Mouse (Mus musculus) midbrain, embryonic 13.5 days (tissue): ENCODE data around the gene Rabep2. TPM values are rescaled to one million over a fixed set of nuclear protein-coding genes. Genes with fewer than 3 reads are reported as not detected.

ENCODE experiments used
- ATAC-seq: fragments of 200-750 bp; cut with Nextera tagmentation; 2 replicates; pipeline ENCODE4 v1.8.0; 2017; ENCODE audit warnings: mild to moderate bottlenecking, moderate TSS enrichment, moderate library complexity
- H3K27ac ChIP-seq: fragments of 300-500 bp; sonication (generic); 2 replicates; pipeline ENCODE4 v1.5.1; 2015; ENCODE audit warnings: inconsistent platforms, mild to moderate bottlenecking, moderate library complexity
- H3K27me3 ChIP-seq: fragments of 300-500 bp; sonication (generic); 2 replicates; pipeline ENCODE4 v1.6.1; 2015; ENCODE audit warnings: mild to moderate bottlenecking, inconsistent platforms
- H3K36me3 ChIP-seq: fragments of 300-500 bp; sonication (generic); 2 replicates; pipeline ENCODE4 v1.6.1; 2015; ENCODE audit warnings: mild to moderate bottlenecking, inconsistent platforms
- H3K4me1 ChIP-seq: fragments of 300-500 bp; sonication (generic); replicated peaks from 2 replicates; pipeline ENCODE4 v1.6.1; 2015; ENCODE audit warnings: inconsistent platforms
- H3K4me2 ChIP-seq: fragments of 300-500 bp; sonication (generic); replicated peaks from 2 replicates; pipeline ENCODE4 v1.6.1; 2015; ENCODE audit warnings: moderate library complexity, mild to moderate bottlenecking, inconsistent platforms
- H3K4me3 ChIP-seq: fragments of 300-500 bp; sonication (generic); replicated peaks from 2 replicates; pipeline ENCODE4 v1.5.1; 2015; ENCODE audit warnings: mild to moderate bottlenecking, inconsistent platforms
- H3K9ac ChIP-seq: fragments of 300-500 bp; sonication (generic); replicated peaks from 2 replicates; pipeline ENCODE4 v1.6.1; 2015; ENCODE audit warnings: mild to moderate bottlenecking, inconsistent platforms
- H3K9me3 ChIP-seq: fragments of 300-500 bp; sonication (generic); 2 replicates; pipeline ENCODE4 v1.6.1; 2016; ENCODE audit warnings: mild to moderate bottlenecking, inconsistent platforms
- WGBS: fragments of 180-500 bp; shearing (Covaris S2); methylation state at CpG from one replicate; pipeline ENCODE4 v1.1.7; 2015; 5-methylcytosine and 5-hydroxymethylcytosine counted together
- polyA plus RNA-seq: library from polyadenylated mRNA; unstranded; fragments of >200 nt; fragmentation: Nextera tagmentation; extraction: Ambion mirVana; gene quantifications from 2 replicates; pipeline ENCODE4 v1.2.1, GENCODE M21; 2015

Rabep2 gene
- polyA plus RNA-seq, 1 experiment from 2014 or later: 23.7 TPM

DNA sequence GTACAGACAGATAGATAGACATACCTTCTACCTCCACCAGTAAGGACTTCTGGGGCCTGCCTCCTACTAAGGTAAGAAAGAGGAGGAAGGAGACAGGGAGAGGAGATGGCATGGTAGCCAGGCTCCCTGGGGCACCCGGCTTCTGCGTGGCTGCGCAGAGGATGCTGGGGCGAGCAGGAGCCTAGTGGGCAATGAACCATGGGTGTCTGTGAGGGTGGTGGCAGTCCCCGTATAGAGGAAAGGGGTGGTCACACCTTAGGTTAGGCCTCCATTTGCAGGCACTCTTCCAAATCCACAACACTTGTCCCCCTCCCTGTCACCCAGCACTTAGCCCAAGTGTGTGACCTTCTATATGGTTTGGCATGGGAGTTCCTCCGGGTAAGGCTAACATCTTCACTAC is 13.8 kb upstream of the Rabep2 start, which contains the start of gene Cd19:
Gene Cd19 (minus strand): TSS at position 165 of the 400 bp plus-strand sequence.
- Histone ChIP-seq H3K9me3 (no peaks in the 10 kb centered on the region), H3K4me2 (no peak within 1 kb of the TSS), H3K4me3 (no peak within 1 kb of the TSS), H3K27me3 (no peaks in the 10 kb centered on the region), H3K27ac (no peak within 1 kb of the TSS), H3K9ac (no peak within 1 kb of the TSS), H3K36me3 (no peaks in the 10 kb centered on the region), H3K4me1 (no peaks in the 10 kb centered on the region; the same call in 1 of the 2 replicates)
- 88% methylated on average over 6 of the region's 6 CpGs for WGBS
- ATAC-seq: no peak

DNA sequence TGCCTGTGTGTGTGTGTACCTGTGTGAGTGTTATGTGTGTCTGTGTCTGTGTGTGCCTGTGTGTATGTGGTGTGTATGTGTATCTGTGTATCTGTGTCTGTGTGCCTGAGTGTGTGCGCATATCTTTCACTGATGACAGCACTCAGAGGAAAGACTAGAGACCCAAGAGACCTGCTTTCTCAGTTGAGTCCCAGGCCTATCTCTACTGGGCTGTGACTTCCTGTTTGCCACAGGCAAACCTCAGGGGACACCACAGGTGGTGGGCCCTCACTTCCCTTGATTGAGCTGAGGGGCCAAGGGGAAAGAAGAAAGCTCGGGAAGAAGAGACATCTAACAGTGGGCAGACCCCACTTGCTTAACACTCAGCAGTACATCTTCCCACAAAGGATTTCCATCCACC is 11.9 kb upstream of the Rabep2 start:
- Histone ChIP-seq H3K4me3 (no peak overlapping the region), H3K9ac (no peak overlapping the region), H3K36me3 (no peaks in the 10 kb centered on the region), H3K4me1 (no peaks in the 10 kb centered on the region; the same call in 1 of the 2 replicates), H3K27me3 (no peaks in the 10 kb centered on the region), H3K9me3 (no peaks in the 10 kb centered on the region), H3K27ac (no peak overlapping the region), H3K4me2 (no peak overlapping the region)
- 44% methylated on average over 2 of the region's 2 CpGs for WGBS
- no peak for ATAC-seq

DNA sequence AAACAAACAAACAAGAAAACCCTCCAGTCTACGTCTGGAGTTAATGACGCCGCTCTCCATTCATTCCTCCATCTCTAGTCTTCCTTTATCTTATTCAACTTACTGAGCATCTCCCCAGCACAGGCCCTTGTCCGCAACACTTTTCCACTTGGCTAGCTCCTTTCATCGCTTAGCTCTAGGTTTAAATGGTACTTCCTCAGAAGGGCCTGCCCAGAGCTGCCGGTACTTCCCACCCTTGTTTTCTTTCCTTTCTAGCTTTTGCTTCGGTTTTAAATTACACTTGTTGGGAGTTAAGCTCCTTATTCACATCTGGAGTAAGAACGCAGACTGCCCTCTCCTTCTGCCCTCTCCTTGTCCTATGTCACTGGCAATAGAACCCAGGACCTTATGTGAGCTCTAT is 11.5 kb upstream of the Rabep2 start:
- no peak for ATAC-seq
- Histone ChIP-seq H3K9me3 (no peaks in the 10 kb centered on the region), H3K9ac (no peak overlapping the region), H3K4me3 (no peak overlapping the region), H3K27ac (no peak overlapping the region), H3K27me3 (no peaks in the 10 kb centered on the region), H3K36me3 (no peaks in the 10 kb centered on the region), H3K4me2 (no peak overlapping the region), H3K4me1 (no peaks in the 10 kb centered on the region; the same call in 1 of the 2 replicates)
- WGBS: 6% methylated on average over 8 of the region's 8 CpGs

DNA sequence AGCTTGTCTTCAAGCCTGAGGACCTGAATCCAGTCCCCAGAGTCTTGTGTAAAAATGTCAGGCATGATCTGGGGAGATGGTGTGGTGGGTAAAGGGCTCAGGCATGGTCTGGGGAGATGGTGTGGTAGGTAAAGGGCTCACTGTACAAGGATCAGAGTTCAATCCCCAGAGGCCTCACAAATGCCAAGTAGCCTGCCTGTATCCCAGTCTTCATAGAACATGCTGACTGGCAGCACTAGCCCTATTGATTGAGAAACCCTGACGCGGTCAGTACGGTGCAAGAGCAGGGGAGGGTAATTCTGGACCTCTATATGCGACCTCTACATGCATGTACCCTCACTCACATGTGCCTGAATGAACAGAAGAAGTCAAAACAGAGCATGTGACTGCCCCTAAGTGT is 11.0 kb upstream of the Rabep2 start:
- no peaks in the 10 kb centered on the region for H3K9me3 ChIP-seq
- H3K27me3 ChIP-seq: no peaks in the 10 kb centered on the region
- no peaks in the 10 kb centered on the region for H3K36me3 ChIP-seq
- no peak overlapping the region for H3K4me2 ChIP-seq
- 70% methylated on average over 4 of the region's 4 CpGs for WGBS
- ATAC-seq: no peak
- no peak overlapping the region for H3K9ac ChIP-seq
- H3K4me1 ChIP-seq: no peaks in the 10 kb centered on the region; the same call in 1 of the 2 replicates
- H3K4me3 ChIP-seq: no peak overlapping the region
- H3K27ac ChIP-seq: no peak overlapping the region

DNA sequence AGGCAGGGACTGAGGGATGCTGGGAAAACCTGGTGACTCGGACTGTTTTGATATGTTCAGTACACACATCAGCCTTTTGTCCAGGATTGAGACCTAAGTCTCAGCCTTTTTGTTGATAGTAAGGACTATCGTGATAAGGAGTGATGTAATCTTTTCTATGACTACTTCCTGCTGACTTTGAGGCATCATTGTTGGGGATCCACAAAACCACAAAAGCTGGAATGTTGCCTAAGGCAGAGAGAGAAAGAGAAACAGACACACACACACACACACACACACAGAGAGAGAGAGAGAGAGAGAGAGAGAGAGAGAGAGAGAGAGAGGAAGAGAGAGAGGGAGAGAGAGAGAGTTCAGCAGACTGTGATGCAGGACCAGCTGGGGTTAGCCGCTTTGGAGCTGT is 10.1 kb upstream of the Rabep2 start:
- no peaks in the 10 kb centered on the region for H3K27me3 ChIP-seq
- no peak for ATAC-seq
- no peaks in the 10 kb centered on the region; the same call in 1 of the 2 replicates for H3K4me1 ChIP-seq
- H3K9me3 ChIP-seq: no peaks in the 10 kb centered on the region
- H3K27ac ChIP-seq: no peak overlapping the region
- H3K4me3 ChIP-seq: no peak overlapping the region
- H3K4me2 ChIP-seq: no peak overlapping the region
- no peak overlapping the region for H3K9ac ChIP-seq
- WGBS: 63% methylated on average over 3 of the region's 3 CpGs
- no peaks in the 10 kb centered on the region for H3K36me3 ChIP-seq

DNA sequence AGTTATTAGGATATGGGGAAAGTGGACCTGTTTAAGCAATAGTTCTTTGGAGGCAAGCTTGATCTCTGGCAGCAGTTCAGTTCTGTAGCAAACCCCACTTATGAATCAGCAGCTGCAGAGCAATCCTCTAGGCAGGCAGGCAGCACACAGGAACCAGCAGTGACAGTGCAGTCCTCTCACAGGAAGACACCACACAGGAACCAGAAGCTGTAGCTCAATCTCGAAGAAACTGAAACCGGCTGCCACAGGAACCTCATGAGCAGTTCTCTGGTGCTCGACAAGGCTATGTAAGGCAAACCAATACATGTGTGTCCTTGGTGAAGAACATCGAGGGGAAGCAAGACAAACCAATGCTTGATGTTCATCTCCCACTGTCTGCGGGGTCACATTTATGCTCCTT is 6.8 kb upstream of the Rabep2 start:
- Histone ChIP-seq H3K9ac (no peak overlapping the region), H3K4me3 (no peak overlapping the region), H3K36me3 (no peaks in the 10 kb centered on the region), H3K27ac (no peak overlapping the region), H3K4me2 (no peak overlapping the region), H3K27me3 (no peaks in the 10 kb centered on the region), H3K9me3 (no peaks in the 10 kb centered on the region), H3K4me1 (no peaks in the 10 kb centered on the region)
- no peak for ATAC-seq
- 84% methylated on average over 5 of the region's 5 CpGs for WGBS

DNA sequence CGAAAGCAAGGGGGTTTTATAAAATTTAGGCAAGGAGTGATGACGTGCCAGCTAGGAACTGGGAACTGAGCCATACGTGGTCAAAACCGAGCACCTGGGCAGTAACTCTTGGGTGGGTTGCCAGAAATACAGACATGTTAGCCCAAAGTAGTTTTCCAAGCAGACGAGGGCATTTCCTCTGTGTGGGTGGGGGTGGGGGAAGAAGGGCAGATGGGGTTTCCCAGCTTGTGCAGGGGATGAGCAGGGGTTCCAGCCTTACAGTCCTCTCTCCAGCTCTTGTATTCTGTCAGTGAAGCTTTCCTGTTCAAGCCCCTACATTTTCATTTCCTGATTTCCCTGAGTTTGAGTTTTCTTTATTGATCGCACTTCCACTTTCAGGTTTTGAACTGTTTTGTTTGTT is 4.4 kb upstream of the Rabep2 start:
- no peak overlapping the region for H3K4me3 ChIP-seq
- no peak overlapping the region for H3K9ac ChIP-seq
- H3K9me3 ChIP-seq: no peaks in the 10 kb centered on the region
- H3K27ac ChIP-seq: no peak overlapping the region
- 88% methylated on average over 6 of the region's 6 CpGs for WGBS
- no peak overlapping the region for H3K4me2 ChIP-seq
- H3K4me1 ChIP-seq: peaks cover 13% of the 10 kb centered on the region
- H3K36me3 ChIP-seq: no peaks in the 10 kb centered on the region
- no peak for ATAC-seq
- H3K27me3 ChIP-seq: no peaks in the 10 kb centered on the region

DNA sequence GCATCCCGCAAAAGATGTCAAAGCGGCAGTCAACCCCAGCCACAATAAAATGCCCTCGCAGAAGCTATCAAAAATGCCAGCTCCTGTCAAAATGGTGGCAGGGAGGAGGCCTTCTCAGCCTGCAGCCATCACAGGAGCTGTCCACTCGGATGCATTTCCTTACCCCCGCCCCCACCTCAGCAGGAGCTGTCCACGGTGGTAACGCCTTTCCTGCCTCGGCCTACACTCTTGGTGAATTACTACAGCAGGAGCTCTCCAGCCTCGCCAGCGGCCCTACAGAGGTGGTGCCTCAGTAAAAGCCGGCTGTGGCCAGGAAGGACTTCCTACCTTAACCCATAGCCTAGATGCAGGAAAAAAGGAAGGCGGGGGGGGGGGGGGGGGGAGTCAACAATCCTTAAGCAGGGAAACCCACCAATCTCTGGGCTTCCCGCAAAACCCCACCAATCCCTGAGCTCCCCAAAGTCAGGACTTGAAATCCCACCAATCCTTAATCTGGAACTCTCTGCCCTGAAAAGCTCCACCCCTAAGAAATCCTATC is 1.2 kb upstream of the Rabep2 start:
- H3K27me3 ChIP-seq: no peaks in the 10 kb centered on the region
- no peak overlapping the region for H3K9ac ChIP-seq
- no peaks in the 10 kb centered on the region for H3K9me3 ChIP-seq
- peaks cover 22% of the 10 kb centered on the region for H3K4me1 ChIP-seq
- no peaks in the 10 kb centered on the region for H3K36me3 ChIP-seq
- no peak overlapping the region for H3K27ac ChIP-seq
- 64% methylated on average over 12 of the region's 13 CpGs for WGBS
- H3K4me2 ChIP-seq: peak overlapping the region; percentile 64
- H3K4me3 ChIP-seq: no peak overlapping the region
- no peak for ATAC-seq

DNA sequence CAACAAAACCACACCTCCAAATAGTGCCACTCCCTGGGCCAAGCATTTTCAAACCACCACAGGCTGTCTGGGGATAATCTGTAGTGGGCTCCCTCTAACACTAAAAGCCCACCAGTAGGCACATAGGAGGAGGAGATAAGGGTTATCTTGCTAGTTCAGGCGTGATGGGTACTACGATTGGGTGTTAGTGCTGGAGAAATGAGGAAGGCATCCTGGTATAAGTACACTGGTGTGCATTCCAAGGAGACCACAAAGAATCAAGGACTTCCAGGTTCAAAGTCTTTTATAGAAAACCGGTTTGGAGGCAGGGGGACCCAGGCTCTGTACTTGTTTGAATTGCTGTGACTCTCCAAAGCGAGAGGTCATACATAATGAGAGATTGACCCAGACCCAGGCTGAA is 405 bp upstream of the Rabep2 start:
- Histone ChIP-seq H3K36me3 (peaks cover 2% of the 10 kb centered on the region), H3K27ac (peak overlapping the region; percentile 86), H3K27me3 (no peaks in the 10 kb centered on the region), H3K4me1 (peaks cover 22% of the 10 kb centered on the region), H3K4me3 (peak overlapping the region; percentile 58), H3K4me2 (peak overlapping the region; percentile 64), H3K9ac (peak overlapping the region; percentile 81), H3K9me3 (no peaks in the 10 kb centered on the region)
- peak; percentile 1; the same call in 1 of the 2 replicates for ATAC-seq
- WGBS: 20% methylated on average over 4 of the region's 4 CpGs

DNA sequence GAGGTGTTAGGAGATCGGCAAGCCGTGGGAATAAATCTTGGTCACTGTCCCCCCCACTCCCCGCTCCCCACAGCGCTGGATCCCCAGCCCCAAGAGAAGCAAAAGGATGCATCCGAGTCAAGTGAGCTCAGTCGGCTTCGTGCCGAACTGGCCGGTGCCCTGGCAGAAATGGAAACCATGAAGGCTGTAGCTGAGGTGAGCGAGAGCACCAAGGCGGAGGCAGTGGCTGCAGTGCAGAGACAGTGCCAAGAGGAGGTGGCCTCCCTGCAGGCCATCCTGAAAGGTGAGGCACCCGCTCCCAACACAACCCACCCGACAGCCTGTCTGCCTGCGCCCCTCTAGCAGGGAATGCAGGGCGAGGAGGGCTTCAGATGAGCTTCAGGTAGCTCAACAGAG is 942 bp downstream of the Rabep2 start:
- Histone ChIP-seq H3K36me3 (peaks cover 9% of the 10 kb centered on the region), H3K9ac (peak overlapping the region; percentile 81), H3K9me3 (no peaks in the 10 kb centered on the region), H3K4me2 (peak overlapping the region; percentile 64), H3K27me3 (no peaks in the 10 kb centered on the region), H3K27ac (no peak overlapping the region; the same call in 1 of the 2 replicates), H3K4me3 (peak overlapping the region; percentile 58), H3K4me1 (peaks cover 22% of the 10 kb centered on the region)
- WGBS: 24% methylated on average over 15 of the region's 15 CpGs
- no peak; the same call in 1 of the 2 replicates for ATAC-seq

DNA sequence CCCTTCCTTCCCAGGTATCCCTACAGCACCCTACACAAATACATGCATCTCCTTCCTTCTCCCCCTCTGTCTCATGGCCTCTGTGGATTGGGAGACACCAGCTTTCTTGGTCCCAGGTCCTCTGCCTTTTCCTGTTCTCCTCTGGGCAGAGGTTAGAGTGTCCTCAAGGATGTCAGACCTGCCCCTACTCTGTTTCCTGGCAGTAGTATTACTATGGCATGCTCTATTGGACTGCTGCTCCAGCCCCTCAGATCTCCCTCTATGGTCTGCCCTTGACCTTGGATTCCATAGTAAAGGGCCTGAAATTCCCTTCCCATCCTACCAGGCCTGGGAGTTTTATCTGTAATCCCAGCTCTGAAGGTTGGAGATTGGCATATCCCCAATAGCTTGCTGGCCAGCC is 1.6 kb downstream of the Rabep2 start:
- Histone ChIP-seq H3K27ac (no peak overlapping the region), H3K4me2 (no peak overlapping the region), H3K4me1 (peaks cover 22% of the 10 kb centered on the region), H3K9me3 (no peaks in the 10 kb centered on the region), H3K9ac (no peak overlapping the region), H3K27me3 (no peaks in the 10 kb centered on the region), H3K4me3 (no peak overlapping the region), H3K36me3 (peaks cover 14% of the 10 kb centered on the region)
- ATAC-seq: no peak

DNA sequence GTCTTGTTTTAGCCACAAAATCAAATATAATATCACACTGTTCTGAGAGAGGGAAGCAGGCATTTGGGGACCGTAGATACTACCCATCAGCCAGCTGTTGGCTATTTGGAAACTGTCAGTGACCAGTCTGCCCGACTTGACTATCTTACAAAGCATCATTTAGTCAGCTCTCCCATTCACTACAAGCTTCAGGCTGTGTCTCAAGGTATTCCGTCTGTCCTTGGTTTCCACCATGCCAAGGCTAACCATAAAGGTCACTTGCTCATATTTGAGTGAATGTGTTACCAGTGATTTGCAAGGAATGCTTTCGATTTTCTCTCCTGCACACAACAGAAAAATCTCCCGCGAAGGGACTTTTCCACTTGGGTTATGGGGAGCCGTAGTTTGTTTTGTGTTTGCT is 6.2 kb downstream of the Rabep2 start:
- no peak for ATAC-seq
- no peak overlapping the region for H3K27ac ChIP-seq
- 91% methylated on average over 7 of the region's 7 CpGs for WGBS

DNA sequence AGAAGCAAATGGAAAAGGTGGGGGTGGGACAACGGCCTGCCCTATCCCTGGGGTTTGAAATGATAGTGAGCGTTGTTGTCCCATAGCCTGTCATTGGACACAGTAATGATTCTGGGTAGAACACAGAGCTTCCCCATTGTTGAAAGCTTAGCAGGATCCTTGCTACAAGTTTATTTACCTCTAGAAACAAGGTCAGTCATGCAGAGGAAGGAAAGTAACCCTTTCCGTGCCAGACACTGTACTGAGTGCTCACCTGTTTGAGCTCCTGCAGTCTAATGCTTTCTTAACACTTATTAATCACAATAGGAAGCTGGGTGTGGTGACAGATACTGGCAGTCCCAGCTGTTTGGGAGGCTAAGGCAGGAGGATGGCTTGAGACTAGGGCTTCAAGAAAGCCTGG is 7.2 kb downstream of the Rabep2 start:
- WGBS: 83% methylated on average over 3 of the region's 3 CpGs
- Histone ChIP-seq H3K9me3 (no peaks in the 10 kb centered on the region), H3K27me3 (no peaks in the 10 kb centered on the region), H3K27ac (no peak overlapping the region), H3K4me1 (no peaks in the 10 kb centered on the region), H3K4me2 (no peak overlapping the region), H3K36me3 (peaks cover 25% of the 10 kb centered on the region), H3K4me3 (no peak overlapping the region), H3K9ac (no peak overlapping the region)
- ATAC-seq: no peak

More for the DNA sequence above, 6.2 kb downstream of the Rabep2 start:
- H3K27me3 ChIP-seq: no peaks in the 10 kb centered on the region
- peaks cover 4% of the 10 kb centered on the region for H3K4me1 ChIP-seq
- no peak overlapping the region for H3K9ac ChIP-seq
- no peak overlapping the region for H3K4me3 ChIP-seq
- H3K9me3 ChIP-seq: no peaks in the 10 kb centered on the region
- peaks cover 22% of the 10 kb centered on the region for H3K36me3 ChIP-seq
- no peak overlapping the region for H3K4me2 ChIP-seq
